Mouse (Mus musculus): ENCODE results near the gene Gamt. TPM values are rescaled to one million over a fixed set of nuclear protein-coding genes. Genes with fewer than 3 reads are reported as not detected.

Gene Gamt
- polyA plus RNA-seq, 1 experiment from 2014 or later = 30.7 TPM

DNA sequence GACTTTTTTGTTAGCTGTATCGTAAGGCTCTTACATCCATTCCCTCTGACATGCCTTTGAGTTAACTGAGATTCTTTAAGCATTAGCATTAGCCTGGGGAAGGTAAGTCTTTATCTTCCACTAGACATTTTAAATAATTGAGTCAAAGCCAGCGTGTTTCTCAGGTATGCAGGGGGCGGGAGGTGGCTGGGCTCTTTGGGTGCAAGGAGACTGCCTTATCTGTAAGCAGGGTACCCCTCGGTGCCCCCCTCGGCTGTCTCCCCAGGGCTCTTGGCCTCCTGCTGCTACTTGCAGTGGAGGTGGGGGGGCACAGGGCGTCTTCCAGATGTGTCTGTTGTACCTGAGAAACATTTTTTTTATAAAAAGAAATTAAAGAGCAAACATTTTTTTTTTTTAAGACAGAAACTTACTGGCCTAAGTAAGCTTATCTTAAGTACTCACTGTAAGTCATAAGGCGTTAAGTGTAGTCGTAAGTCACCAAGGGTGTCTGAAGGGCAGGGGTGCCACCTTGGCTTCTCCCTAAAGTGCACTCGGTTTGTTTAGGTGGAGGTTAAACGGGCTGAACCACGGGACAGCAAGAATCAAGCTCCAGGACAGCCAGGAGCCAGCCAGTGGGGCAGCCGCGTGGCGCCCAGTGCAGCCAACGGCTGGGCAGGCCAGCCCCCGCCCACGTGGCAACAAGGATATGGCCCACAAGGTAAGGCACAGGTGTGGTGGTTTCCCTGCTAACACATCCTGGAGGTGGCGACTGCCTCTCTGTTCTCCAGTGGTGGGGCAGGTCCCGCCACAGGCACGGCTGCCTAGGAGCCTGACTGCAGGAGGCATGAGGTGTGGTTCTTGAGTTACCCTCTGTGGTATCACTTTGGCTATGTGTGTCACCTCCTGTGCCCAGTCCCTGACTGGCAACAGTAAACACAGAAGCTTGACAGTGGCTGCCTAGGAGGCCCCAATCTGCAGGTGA lies 21.9 kb upstream of the Gamt start:
- Histone ChIP-seq H3K4me3 (replicated peaks) (no peak overlapping the region), H3K27me3 (no peaks in the 10 kb centered on the region), H3K4me1 (replicated peaks) (no peaks in the 10 kb centered on the region), H3K27ac (no peak overlapping the region), H3K4me2 (no peak overlapping the region), H3K36me3 (peaks cover 98% of the 10 kb centered on the region), H3K9me3 (no peaks in the 10 kb centered on the region), H3K9ac (replicated peaks) (no peak overlapping the region)
- 88% methylated on average over 20 of the region's 20 CpGs for WGBS
- no peak for ATAC-seq (ENCODE audit: insufficient number of reproducible peaks, insufficient read depth, low FRiP score, low TSS enrichment, low read depth)

DNA sequence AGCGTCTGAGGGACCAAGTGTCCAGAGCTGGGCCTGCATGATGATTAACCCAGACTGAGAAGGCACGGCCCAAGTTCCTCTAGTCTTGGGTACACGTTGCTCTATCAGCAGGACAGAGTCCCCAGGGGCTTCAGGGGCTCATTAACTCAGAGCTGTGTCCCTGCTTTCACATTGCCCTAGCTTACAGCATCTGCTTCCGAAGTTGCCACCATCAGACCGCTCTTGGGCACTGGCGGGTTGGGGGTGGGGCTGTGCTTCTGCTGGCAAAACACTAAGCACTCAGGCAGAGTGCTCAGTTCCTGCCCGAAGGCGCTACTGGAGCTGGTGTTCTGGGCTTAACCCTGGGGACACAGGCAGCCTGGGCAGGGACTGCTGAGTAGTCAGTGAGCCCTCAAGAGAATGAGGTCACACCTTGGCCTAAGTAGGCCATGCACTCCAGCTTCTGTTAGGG lies 21.1 kb upstream of the Gamt start:
- H3K9ac ChIP-seq (replicated peaks) = no peak overlapping the region
- H3K27ac ChIP-seq = no peak overlapping the region
- peaks cover 98% of the 10 kb centered on the region for H3K36me3 ChIP-seq
- no peak overlapping the region for H3K4me3 ChIP-seq (replicated peaks)
- no peaks in the 10 kb centered on the region for H3K4me1 ChIP-seq (replicated peaks)
- no peak for ATAC-seq (ENCODE audit: insufficient number of reproducible peaks, insufficient read depth, low FRiP score, low TSS enrichment, low read depth)
- H3K9me3 ChIP-seq = no peaks in the 10 kb centered on the region
- no peak overlapping the region for H3K4me2 ChIP-seq
- WGBS = 79% methylated on average over 8 of the region's 8 CpGs
- H3K27me3 ChIP-seq = no peaks in the 10 kb centered on the region

DNA sequence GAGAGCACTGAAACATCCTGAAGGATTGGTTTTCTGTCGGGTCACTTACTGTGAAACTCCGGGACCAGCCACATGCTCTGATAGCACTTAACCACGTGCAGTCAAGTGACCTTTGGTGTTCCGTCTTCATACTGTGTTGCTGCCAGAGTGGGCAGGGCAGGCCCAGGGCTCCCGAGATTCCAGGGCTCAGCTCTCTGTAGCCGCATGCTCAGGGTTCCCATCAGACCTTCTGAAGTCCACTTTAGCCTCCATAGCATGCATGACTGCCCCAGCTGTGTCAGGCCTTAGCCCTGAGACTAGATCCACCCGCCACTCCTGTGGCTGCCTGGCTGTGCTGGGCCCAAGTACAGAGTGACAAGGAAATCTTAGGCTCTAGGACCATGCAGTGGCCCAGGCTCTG lies 20.5 kb upstream of the Gamt start:
- no peak for ATAC-seq (ENCODE audit: insufficient number of reproducible peaks, insufficient read depth, low FRiP score, low TSS enrichment, low read depth)
- H3K36me3 ChIP-seq = peaks cover 98% of the 10 kb centered on the region
- WGBS = 85% methylated on average over 7 of the region's 7 CpGs
- H3K4me2 ChIP-seq = no peak overlapping the region
- H3K9me3 ChIP-seq = no peaks in the 10 kb centered on the region
- no peak overlapping the region for H3K9ac ChIP-seq (replicated peaks)
- no peak overlapping the region for H3K27ac ChIP-seq
- H3K27me3 ChIP-seq = no peaks in the 10 kb centered on the region
- no peaks in the 10 kb centered on the region for H3K4me1 ChIP-seq (replicated peaks)
- H3K4me3 ChIP-seq (replicated peaks) = no peak overlapping the region

DNA sequence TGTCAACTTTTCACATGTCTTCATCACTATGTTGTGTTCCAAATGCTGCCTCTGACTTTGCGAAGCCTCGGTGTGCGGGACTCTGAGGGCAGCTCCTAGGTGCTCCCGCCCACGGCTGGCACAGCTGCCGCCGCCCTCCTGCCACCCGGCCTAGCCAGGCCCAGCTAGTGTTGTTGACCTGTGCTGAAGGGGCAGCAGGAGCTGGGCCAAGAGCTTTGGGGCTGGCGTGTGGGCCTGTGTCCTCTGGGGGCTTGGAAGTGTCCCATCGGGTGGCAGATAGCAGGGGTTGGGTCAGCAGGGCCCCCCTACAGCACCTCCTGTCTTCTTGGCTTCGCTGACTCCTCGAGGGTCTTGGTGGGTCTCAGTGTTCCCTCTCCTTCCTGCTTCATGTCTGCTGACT lies 18.5 kb upstream of the Gamt start:
- H3K4me3 ChIP-seq (replicated peaks) = no peak overlapping the region
- peaks cover 98% of the 10 kb centered on the region for H3K36me3 ChIP-seq
- no peaks in the 10 kb centered on the region for H3K9me3 ChIP-seq
- no peaks in the 10 kb centered on the region for H3K27me3 ChIP-seq
- H3K9ac ChIP-seq (replicated peaks) = no peak overlapping the region
- H3K4me2 ChIP-seq = no peak overlapping the region
- 96% methylated on average over 12 of the region's 12 CpGs for WGBS
- no peak for ATAC-seq (ENCODE audit: insufficient number of reproducible peaks, insufficient read depth, low FRiP score, low TSS enrichment, low read depth)
- H3K27ac ChIP-seq = no peak overlapping the region
- H3K4me1 ChIP-seq (replicated peaks) = no peaks in the 10 kb centered on the region

DNA sequence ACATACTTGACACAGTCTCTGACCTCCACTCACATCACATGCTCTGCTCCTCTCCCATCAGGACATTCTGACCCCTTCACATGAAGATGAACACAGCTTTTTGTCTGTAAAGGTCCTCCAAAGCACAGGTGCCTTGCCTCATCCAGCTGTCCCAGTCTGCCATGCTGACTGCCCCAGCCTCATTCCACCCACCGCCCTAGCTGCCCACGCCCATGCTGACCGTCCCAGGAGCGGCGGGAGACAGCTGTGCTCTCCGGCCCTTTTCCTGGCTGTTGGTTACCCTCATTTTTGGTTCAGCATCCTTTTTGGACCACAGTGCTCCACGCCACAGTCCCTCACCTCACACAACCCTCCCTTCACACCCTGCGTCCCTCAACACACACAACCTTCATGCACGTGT lies 17.6 kb upstream of the Gamt start:
- Histone ChIP-seq H3K4me3 (replicated peaks) (no peak overlapping the region), H3K9me3 (no peaks in the 10 kb centered on the region), H3K4me2 (no peak overlapping the region), H3K4me1 (replicated peaks) (no peaks in the 10 kb centered on the region; the same call in 1 of the 2 replicates), H3K27me3 (no peaks in the 10 kb centered on the region), H3K9ac (replicated peaks) (no peak overlapping the region), H3K36me3 (peaks cover 98% of the 10 kb centered on the region), H3K27ac (no peak overlapping the region)
- ATAC-seq (ENCODE audit: insufficient number of reproducible peaks, insufficient read depth, low FRiP score, low TSS enrichment, low read depth) = no peak
- WGBS = 93% methylated on average over 9 of the region's 9 CpGs

DNA sequence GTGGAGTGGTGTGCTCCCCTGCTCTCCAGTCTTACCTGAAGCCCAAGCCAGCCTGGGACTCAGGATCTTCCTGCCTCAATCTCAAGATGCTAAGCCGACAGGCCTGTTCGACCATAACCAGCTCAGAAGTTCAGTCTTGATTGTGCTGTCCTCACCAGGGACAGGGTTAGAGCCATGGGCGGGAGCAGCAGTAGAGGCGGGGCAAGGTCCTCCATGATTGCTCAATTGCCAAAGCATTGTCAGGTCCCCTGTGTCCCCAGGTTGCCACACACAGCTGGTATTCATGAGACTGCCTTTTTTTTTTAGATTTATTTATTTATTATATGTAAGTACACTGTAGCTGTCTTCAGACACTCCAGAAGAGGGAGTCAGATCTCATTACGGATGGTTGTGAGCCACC lies 15.4 kb upstream of the Gamt start:
- no peak for ATAC-seq (ENCODE audit: insufficient number of reproducible peaks, insufficient read depth, low FRiP score, low TSS enrichment, low read depth)
- Histone ChIP-seq H3K4me2 (no peak overlapping the region), H3K9me3 (no peaks in the 10 kb centered on the region), H3K4me3 (replicated peaks) (no peak overlapping the region), H3K36me3 (peaks cover 93% of the 10 kb centered on the region), H3K27ac (no peak overlapping the region), H3K27me3 (no peaks in the 10 kb centered on the region), H3K4me1 (replicated peaks) (peaks cover 8% of the 10 kb centered on the region), H3K9ac (replicated peaks) (no peak overlapping the region)
- WGBS = 85% methylated on average over 5 of the region's 5 CpGs

DNA sequence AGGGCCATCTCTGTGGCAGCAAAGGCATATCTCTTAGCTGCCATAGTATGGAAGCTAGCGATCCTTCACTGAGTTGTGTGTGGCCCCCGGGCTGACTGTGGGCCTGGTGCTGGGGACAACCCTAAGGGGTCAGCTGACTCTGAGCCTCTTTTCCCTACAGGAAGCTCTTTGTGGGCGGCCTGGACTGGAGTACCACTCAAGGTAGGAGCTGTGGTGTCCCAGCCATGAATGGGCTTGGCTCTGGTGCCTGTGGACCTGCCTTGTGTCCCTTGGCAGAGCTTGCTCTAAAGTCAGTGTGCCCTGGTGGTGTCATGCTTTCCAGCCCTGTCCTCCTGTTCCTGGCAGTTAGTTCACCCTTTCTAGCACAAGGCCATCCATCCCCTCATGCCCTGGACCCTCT lies 13.0 kb upstream of the Gamt start:
- H3K4me3 ChIP-seq (replicated peaks) = no peak overlapping the region
- ATAC-seq (ENCODE audit: insufficient number of reproducible peaks, insufficient read depth, low FRiP score, low TSS enrichment, low read depth) = no peak

DNA sequence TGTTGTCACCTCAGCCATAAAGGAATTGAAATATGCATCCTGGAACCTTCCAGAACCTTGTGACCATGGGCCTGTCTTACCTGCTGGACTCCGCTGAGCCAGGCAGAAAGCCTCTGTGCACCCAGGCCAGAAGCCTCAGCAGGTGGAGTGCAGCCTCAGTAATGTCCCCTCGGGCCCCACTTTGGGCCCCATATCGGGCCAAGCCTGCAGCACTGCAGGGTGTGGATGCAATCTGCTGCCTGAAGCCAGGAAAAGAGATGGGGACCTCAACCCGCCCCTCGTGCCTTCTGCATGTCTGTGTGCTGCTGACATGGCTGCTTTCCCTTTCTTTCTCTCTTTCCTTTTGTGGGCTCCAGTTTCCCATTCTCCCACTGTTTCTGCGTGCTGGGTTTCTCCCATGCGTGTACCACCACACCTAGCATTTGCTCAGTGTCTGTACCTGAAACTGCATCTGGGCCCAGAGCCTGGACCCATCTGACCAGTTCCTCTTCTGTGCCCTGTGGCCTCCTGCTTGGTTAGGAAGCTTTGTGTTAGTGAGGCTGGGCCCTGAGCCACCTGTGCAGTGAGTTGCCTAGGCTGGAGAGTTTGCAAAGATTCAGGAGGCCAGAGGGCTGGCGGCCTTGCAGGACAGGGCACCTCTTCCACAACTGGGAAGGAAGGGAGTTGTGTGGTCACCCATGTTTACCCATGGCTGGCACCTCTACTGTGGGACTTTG lies 11.2 kb upstream of the Gamt start:
- 88% methylated on average over 8 of the region's 8 CpGs for WGBS
- no peak overlapping the region for H3K27ac ChIP-seq
- ATAC-seq (ENCODE audit: insufficient number of reproducible peaks, insufficient read depth, low FRiP score, low TSS enrichment, low read depth) = no peak
- H3K9me3 ChIP-seq = no peaks in the 10 kb centered on the region
- H3K4me1 ChIP-seq (replicated peaks) = peaks cover 28% of the 10 kb centered on the region
- H3K36me3 ChIP-seq = peaks cover 89% of the 10 kb centered on the region
- H3K9ac ChIP-seq (replicated peaks) = no peak overlapping the region
- H3K27me3 ChIP-seq = no peaks in the 10 kb centered on the region
- no peak overlapping the region for H3K4me3 ChIP-seq (replicated peaks)
- H3K4me2 ChIP-seq = no peak overlapping the region

More for the DNA sequence above, 13.0 kb upstream of the Gamt start:
- Histone ChIP-seq H3K36me3 (peaks cover 92% of the 10 kb centered on the region), H3K9ac (replicated peaks) (no peak overlapping the region), H3K4me2 (no peak overlapping the region), H3K27me3 (no peaks in the 10 kb centered on the region), H3K9me3 (no peaks in the 10 kb centered on the region), H3K27ac (no peak overlapping the region), H3K4me1 (replicated peaks) (peaks cover 11% of the 10 kb centered on the region)
- 89% methylated on average over 3 of the region's 3 CpGs for WGBS

DNA sequence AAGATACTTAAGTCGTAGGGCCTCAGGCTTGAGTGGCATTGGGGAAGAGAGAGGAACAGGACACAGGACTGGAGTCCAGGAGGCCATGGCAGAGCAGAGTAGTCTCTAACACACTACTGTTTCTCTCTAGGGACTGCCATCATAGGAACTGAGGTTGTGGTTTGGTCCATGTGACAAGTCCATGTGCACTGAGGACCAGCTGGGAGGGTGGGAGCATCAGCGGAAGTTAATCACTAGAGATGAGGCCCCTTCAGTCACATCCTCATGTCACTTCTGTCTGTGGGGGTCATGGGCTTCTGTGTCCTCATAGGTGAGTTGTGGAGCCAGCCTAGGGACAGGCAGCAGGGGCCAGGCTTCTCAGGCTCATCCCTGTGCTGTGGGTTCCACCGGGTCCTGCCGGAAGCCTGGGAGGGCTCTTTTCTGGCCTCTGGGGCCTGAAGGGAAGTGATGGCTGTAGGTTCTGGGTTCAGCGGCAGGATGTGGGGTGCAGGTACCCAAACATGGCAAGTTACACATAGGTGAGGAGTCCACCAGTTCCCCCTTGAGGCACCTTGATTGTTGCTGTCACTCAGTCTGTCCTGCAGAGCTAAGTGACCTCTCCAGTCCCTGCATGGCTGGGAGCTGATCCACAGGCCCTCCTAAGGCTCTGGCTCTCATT lies 10.5 kb upstream of the Gamt start:
- H3K27me3 ChIP-seq = no peaks in the 10 kb centered on the region
- no peak overlapping the region for H3K9ac ChIP-seq (replicated peaks)
- peaks cover 35% of the 10 kb centered on the region for H3K4me1 ChIP-seq (replicated peaks)
- H3K4me3 ChIP-seq (replicated peaks) = no peak overlapping the region
- no peak overlapping the region for H3K27ac ChIP-seq
- ATAC-seq (ENCODE audit: insufficient number of reproducible peaks, insufficient read depth, low FRiP score, low TSS enrichment, low read depth) = no peak
- H3K4me2 ChIP-seq = no peak overlapping the region
- H3K36me3 ChIP-seq = peaks cover 82% of the 10 kb centered on the region
- no peaks in the 10 kb centered on the region for H3K9me3 ChIP-seq
- 88% methylated on average over 5 of the region's 5 CpGs for WGBS

DNA sequence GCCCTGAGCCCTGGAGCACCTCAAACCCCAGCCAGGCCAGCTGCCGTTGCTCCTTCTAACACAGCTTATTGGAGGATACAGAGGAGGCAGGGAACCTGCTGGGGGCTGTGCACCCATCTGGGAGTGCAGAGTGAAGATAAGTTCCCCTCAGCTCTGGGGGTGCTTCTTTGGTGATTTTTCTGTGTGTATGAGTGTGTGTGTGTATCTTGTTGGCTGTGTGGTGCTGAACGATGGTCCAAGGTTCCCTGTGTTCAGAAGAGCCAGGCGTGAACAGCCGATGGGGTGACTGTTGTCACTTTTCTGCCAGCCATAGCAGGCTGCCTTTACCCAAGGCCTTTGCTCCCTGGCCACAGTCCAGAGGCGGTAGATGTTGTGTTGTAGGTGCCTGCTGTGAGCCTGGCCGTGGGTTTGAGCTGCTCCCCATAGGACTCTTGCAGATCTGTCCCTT lies 9.9 kb upstream of the Gamt start:
- Histone ChIP-seq H3K9me3 (no peaks in the 10 kb centered on the region), H3K36me3 (peaks cover 76% of the 10 kb centered on the region), H3K4me2 (no peak overlapping the region), H3K4me3 (replicated peaks) (no peak overlapping the region), H3K4me1 (replicated peaks) (peaks cover 40% of the 10 kb centered on the region), H3K9ac (replicated peaks) (peak overlapping the region; percentile 5; the same call in 1 of the 2 replicates), H3K27ac (no peak overlapping the region), H3K27me3 (no peaks in the 10 kb centered on the region)
- no peak for ATAC-seq (ENCODE audit: insufficient number of reproducible peaks, insufficient read depth, low FRiP score, low TSS enrichment, low read depth)
- 86% methylated on average over 6 of the region's 6 CpGs for WGBS

DNA sequence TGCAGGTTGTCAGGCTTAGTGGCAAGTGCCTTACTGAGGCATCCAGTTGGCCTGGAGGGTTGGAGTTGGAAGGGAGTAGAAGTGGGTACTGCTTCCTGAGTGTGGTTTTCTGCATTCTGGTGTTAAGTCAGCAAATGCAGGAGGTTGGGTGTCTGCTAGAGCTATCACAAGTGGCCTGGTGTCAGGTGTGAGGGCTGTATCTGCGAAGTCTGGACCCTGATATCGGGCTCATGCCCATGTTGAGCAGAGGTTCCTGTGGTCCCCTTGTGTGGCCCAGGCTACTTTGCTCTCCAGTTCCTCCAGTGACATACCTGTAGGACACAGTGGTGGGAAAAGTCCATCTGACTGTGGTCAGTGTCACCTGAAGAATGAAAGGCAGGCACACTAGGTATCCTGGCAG lies 9.3 kb upstream of the Gamt start:
- H3K36me3 ChIP-seq = peaks cover 70% of the 10 kb centered on the region
- no peaks in the 10 kb centered on the region for H3K27me3 ChIP-seq
- WGBS = 93% methylated on average over 2 of the region's 2 CpGs
- peaks cover 43% of the 10 kb centered on the region for H3K4me1 ChIP-seq (replicated peaks)
- H3K9ac ChIP-seq (replicated peaks) = 0 out of 2 replicates have a peak overlapping the region, but pooled peaks have one; percentile 5
- H3K9me3 ChIP-seq = no peaks in the 10 kb centered on the region
- ATAC-seq (ENCODE audit: insufficient number of reproducible peaks, insufficient read depth, low FRiP score, low TSS enrichment, low read depth) = no peak
- no peak overlapping the region for H3K4me2 ChIP-seq
- no peak overlapping the region for H3K4me3 ChIP-seq (replicated peaks)
- no peak overlapping the region for H3K27ac ChIP-seq
